Mouse (Mus musculus) thymus, adult 2 months (tissue): Measurements from ENCODE around the gene Slc44a3.

Experiments
- CTCF ChIP-seq: fragments of 200-500 bp; IDR thresholded peaks from 2 replicates; pipeline ENCODE4 v1.5.1; 2012; ENCODE audit warnings: mild to moderate bottlenecking, control low read depth, low read length, moderate library complexity, borderline replicate concordance; ENCODE audit not compliant: control insufficient read depth, poor library complexity, insufficient read depth; ENCODE audit errors: extremely low read depth
- POLR2A ChIP-seq: fragments of 200-500 bp; IDR thresholded peaks from 2 replicates; pipeline ENCODE4 v1.6.1; 2012; ENCODE audit warnings: mild to moderate bottlenecking, low read length, control low read depth, moderate library complexity; ENCODE audit not compliant: control insufficient read depth, poor library complexity, insufficient read depth; ENCODE audit errors: extremely low read depth

- TF ChIP-seq POLR2A (no peak), CTCF (no peak)
Observed at GRCm38 (mm10) chr3:121460473-121461193, 71.6 kb downstream of the Slc44a3 start.
